Mouse (Mus musculus): ENCODE results near the gene Slc12a9. TPM values are rescaled to one million over a fixed set of nuclear protein-coding genes. Genes with fewer than 3 reads are reported as not detected.

Slc12a9 gene
- total RNA-seq, 1 experiment: 20.9 TPM

GRCm38 (mm10) chr5:137351394-137351793, 18.0 kb upstream of the Slc12a9 start:
- H3K9me3 ChIP-seq (ENCODE audit: control insufficient read depth, insufficient read depth, low read depth, low read length): no peaks in the 10 kb centered on the region
- peak overlapping the region; percentile 86 for H3K4me3 ChIP-seq (ENCODE audit: insufficient read depth in 1 of 2, low read depth in 1 of 2, low read length in 2 of 2, poor library complexity in 1 of 2, severe bottlenecking in 1 of 2)
- no peak for DNase-seq (ENCODE audit: low read depth, low spot score)
- peak overlapping the region; percentile 5; the same call in 1 of the 2 replicates for H3K27ac ChIP-seq (ENCODE audit: insufficient read depth, low read depth, low read length, poor library complexity, severe bottlenecking)
- TF ChIP-seq CHD2 (IDR thresholded peaks at IDR 0.05; ENCODE audit: low read depth, low read length): no peak
- peaks cover 14% of the 10 kb centered on the region; the same call in 1 of the 2 replicates for H3K36me3 ChIP-seq (ENCODE audit: control insufficient read depth, insufficient read depth, low read length, poor library complexity, severe bottlenecking)
- in situ Hi-C loops (cut with MboI; ENCODE audit: low sequenced_read_pairs in 2 of 2, unreplicated experiment in 2 of 2): no loop called here
- H3K4me1 ChIP-seq (ENCODE audit: control insufficient read depth in 2 of 2, insufficient read depth in 2 of 2, low read length in 2 of 2, poor library complexity in 1 of 2): peaks cover 3 to 21% of the 10 kb centered on the region in 2 experiments; a peak in 3 of 4 replicates
- H3K9ac ChIP-seq (ENCODE audit: insufficient read depth, low read depth, low read length, poor library complexity, severe bottlenecking): peak overlapping the region; percentile 41; the same call in 1 of the 2 replicates

- H3K9ac ChIP-seq (ENCODE audit: insufficient read depth, low read depth, low read length, poor library complexity, severe bottlenecking): peak overlapping the region; percentile 88; the same call in 1 of the 2 replicates
- DNase-seq (ENCODE audit: low read depth, low spot score): no peak
- peaks cover 14% of the 10 kb centered on the region; the same call in 1 of the 2 replicates for H3K36me3 ChIP-seq (ENCODE audit: control insufficient read depth, insufficient read depth, low read length, poor library complexity, severe bottlenecking)
- TF ChIP-seq HCFC1 (IDR thresholded peaks at IDR 0.05; ENCODE audit: borderline replicate concordance, insufficient read depth, low read length) (no peak), ZNF384 (IDR thresholded peaks at IDR 0.05; ENCODE audit: low read depth, low read length) (no peak), CHD2 (IDR thresholded peaks at IDR 0.05; ENCODE audit: low read depth, low read length) (no peak), MAFK (IDR thresholded peaks at IDR 0.05; ENCODE audit: insufficient read depth, low read depth, low read length) (no peak), ZC3H11A (IDR thresholded peaks at IDR 0.05; ENCODE audit: borderline replicate concordance, low read depth, low read length) (no peak)
- no peaks in the 10 kb centered on the region for H3K9me3 ChIP-seq (ENCODE audit: control insufficient read depth, insufficient read depth, low read depth, low read length)
- no peak overlapping the region for H3K27ac ChIP-seq (ENCODE audit: insufficient read depth, low read depth, low read length, poor library complexity, severe bottlenecking)
- peak overlapping the region; percentile 86 for H3K4me3 ChIP-seq (ENCODE audit: insufficient read depth in 1 of 2, low read depth in 1 of 2, low read length in 2 of 2, poor library complexity in 1 of 2, severe bottlenecking in 1 of 2)
- H3K4me1 ChIP-seq (ENCODE audit: control insufficient read depth in 2 of 2, insufficient read depth in 2 of 2, low read length in 2 of 2, poor library complexity in 1 of 2): peaks cover 3 to 22% of the 10 kb centered on the region in 2 experiments; a peak in 3 of 4 replicates
- in situ Hi-C loops (cut with MboI; ENCODE audit: low sequenced_read_pairs in 2 of 2, unreplicated experiment in 2 of 2): no loop called here
Measured at GRCm38 (mm10) chr5:137351058-137351380, 17.6 kb upstream of the Slc12a9 start.

GRCm38 (mm10) chr5:137350205-137351057, 17.0 kb upstream of the Slc12a9 start:
- Histone ChIP-seq H3K4me3 (ENCODE audit: insufficient read depth in 1 of 2, low read depth in 1 of 2, low read length in 2 of 2, poor library complexity in 1 of 2, severe bottlenecking in 1 of 2) (peak overlapping the region; percentile 86), H3K9me3 (ENCODE audit: control insufficient read depth, insufficient read depth, low read depth, low read length) (no peaks in the 10 kb centered on the region), H3K27ac (ENCODE audit: insufficient read depth, low read depth, low read length, poor library complexity, severe bottlenecking) (peak overlapping the region; percentile 41; the same call in 1 of the 2 replicates), H3K9ac (ENCODE audit: insufficient read depth, low read depth, low read length, poor library complexity, severe bottlenecking) (peak overlapping the region; percentile 88), H3K4me1 (ENCODE audit: control insufficient read depth in 2 of 2, insufficient read depth in 2 of 2, low read length in 2 of 2, poor library complexity in 1 of 2) (peaks cover 3 to 24% of the 10 kb centered on the region in 2 experiments; a peak in 3 of 4 replicates), H3K36me3 (ENCODE audit: control insufficient read depth, insufficient read depth, low read length, poor library complexity, severe bottlenecking) (peaks cover 14% of the 10 kb centered on the region; the same call in 1 of the 2 replicates)
- no peak for DNase-seq (ENCODE audit: low read depth, low spot score)
- TF ChIP-seq ZNF384 (IDR thresholded peaks at IDR 0.05; ENCODE audit: low read depth, low read length): no peak
- TF ChIP-seq CHD2 (IDR thresholded peaks at IDR 0.05; ENCODE audit: low read depth, low read length): no peak
- TF ChIP-seq ZC3H11A (IDR thresholded peaks at IDR 0.05; ENCODE audit: borderline replicate concordance, low read depth, low read length): no peak
- no peak for TF ChIP-seq MAFK (IDR thresholded peaks at IDR 0.05; ENCODE audit: insufficient read depth, low read depth, low read length)
- TF ChIP-seq HCFC1 (IDR thresholded peaks at IDR 0.05; ENCODE audit: borderline replicate concordance, insufficient read depth, low read length): no peak
- in situ Hi-C loops (cut with MboI; ENCODE audit: low sequenced_read_pairs in 2 of 2, unreplicated experiment in 2 of 2): no loop called here

- Histone ChIP-seq H3K27ac (ENCODE audit: insufficient read depth, low read depth, low read length, poor library complexity, severe bottlenecking) (peak within 1 kb of the TSS; percentile 68), H3K9me3 (ENCODE audit: control insufficient read depth, insufficient read depth, low read depth, low read length) (no peaks in the 10 kb centered on the region), H3K4me3 (ENCODE audit: insufficient read depth in 1 of 2, low read depth in 1 of 2, low read length in 2 of 2, poor library complexity in 1 of 2, severe bottlenecking in 1 of 2) (peak within 1 kb of the TSS; percentile 86), H3K4me1 (ENCODE audit: control insufficient read depth in 2 of 2, insufficient read depth in 2 of 2, low read length in 2 of 2, poor library complexity in 1 of 2) (peaks cover 3 to 24% of the 10 kb centered on the region in 2 experiments; a peak in 3 of 4 replicates), H3K36me3 (ENCODE audit: control insufficient read depth, insufficient read depth, low read length, poor library complexity, severe bottlenecking) (peaks cover 10% of the 10 kb centered on the region; the same call in 1 of the 2 replicates), H3K9ac (ENCODE audit: insufficient read depth, low read depth, low read length, poor library complexity, severe bottlenecking) (peak within 1 kb of the TSS; percentile 88)
- in situ Hi-C loops (cut with MboI; ENCODE audit: low sequenced_read_pairs in 2 of 2, unreplicated experiment in 2 of 2): no loop called here
- DNase-seq (ENCODE audit: low read depth, low spot score): peak; percentile 96
- TF ChIP-seq HCFC1 (IDR thresholded peaks at IDR 0.05; ENCODE audit: borderline replicate concordance, insufficient read depth, low read length) (peak; percentile 16; the same call in 1 of the 2 replicates), ZNF384 (IDR thresholded peaks at IDR 0.05; ENCODE audit: low read depth, low read length) (no peak)
Measured at GRCm38 (mm10) chr5:137349384-137350204, 16.2 kb upstream of the Slc12a9 start, which contains the start of gene Ephb4. Gene Ephb4, plus strand, starts transcription at chr5:137350109.

Data from ES-E14 (cell line).